Mouse (Mus musculus) liver, adult 2 months (tissue): ENCODE data around the gene Prkcsh.

Experiments
- CTCF ChIP-seq: fragments of 200-500 bp; IDR thresholded peaks from 2 replicates; pipeline ENCODE4 v1.5.1; 2011; ENCODE audit warnings: low read depth, low read length, control low read depth
- POLR2A ChIP-seq: fragments of 200-500 bp; IDR thresholded peaks from 2 replicates; pipeline ENCODE4 v1.6.1; 2011; ENCODE audit warnings: low read length, control low read depth; ENCODE audit not compliant: insufficient read depth; ENCODE audit errors: extremely low read depth

DNA sequence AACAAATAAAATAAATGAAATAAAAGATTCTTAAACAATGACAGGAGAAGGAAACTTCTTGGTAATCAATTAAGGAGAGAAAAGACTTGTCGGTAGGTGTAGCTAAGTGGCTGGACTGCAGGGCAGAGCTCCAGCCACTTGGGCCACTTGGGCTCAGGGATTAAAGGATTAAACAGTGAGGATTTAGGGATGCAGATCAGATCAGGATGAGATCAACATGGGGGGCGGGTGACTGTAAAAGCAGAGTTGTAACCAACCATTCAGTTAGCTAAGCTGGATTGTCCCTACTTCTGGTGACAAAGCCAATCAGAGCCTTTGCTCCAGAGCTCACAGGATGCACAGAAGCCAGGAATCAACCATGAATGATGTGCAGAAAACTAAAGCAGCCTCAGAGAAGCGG lies 18.7 kb upstream of the Prkcsh start:
- TF ChIP-seq POLR2A: no peak
- no peak for TF ChIP-seq CTCF
